Mouse (Mus musculus): ENCODE data around the gene Mrm1.

DNA sequence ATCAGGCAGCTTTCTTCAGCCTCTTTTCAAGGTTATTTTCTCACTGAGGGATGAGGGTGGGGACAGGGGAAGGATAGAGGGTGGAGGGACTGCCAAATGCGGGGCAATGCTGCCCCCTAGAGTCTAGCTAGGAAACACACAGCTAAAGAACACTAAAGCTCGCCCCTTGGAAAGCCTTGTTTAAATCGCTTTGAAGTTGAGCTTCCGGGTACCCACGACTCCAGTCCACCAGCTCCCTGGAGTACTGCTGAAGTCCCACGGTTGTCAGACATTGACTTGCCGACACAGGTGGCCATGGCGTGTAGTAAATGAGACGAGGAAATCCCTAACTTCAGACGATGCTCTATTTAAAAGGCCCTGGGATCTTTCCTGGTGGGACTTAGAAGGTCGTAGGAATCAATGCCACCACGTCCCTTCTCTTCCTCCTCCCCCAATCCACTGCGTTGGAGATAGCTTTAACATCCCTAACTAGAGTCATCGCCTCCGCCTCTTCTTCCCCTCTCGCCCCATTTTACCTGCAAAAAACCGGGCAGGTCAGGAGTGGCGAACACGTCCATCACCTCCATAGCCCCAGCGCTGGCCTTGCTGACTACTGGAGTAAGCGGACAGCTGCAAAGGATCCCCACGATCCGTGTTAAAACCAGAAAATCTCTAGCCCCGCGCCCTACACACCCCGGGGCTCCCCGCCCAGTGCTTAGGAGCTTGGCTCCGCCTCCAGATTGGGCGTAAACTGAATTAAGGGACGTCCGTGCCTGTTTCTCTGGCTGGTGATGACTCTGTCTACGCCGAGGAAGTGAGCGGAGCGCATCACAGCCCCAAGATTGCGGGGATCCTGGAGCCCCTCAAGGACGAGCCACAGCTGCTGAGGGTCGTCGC is 992 bp downstream of the Mrm1 start:
- TF ChIP-seq CTCF (IDR thresholded peaks at IDR 0.05; ENCODE audit: extremely low read depth, insufficient read depth, insufficient read length, insufficient replicate concordance) (peak; percentile 64; the same call in 1 of the 2 replicates), POLR2A (IDR thresholded peaks at IDR 0.05; ENCODE audit: low read depth, low read length) (peak; percentile 68)
